Mouse (Mus musculus) spleen, adult 2 months (tissue): Measurements from ENCODE around the gene Polr2a. TPM values are rescaled to one million over a fixed set of nuclear protein-coding genes. Genes with fewer than 3 reads are reported as not detected.

Source experiments
- DNase-seq, 2 experiments: peaks; one replicate each; pipeline versions ENCODE4 v3.0.0 to v3.0.0-alpha.2; 2012 to 2021; ENCODE audit warnings: low spot score in 2 of 2, low read depth in 1 of 2
- H3K27ac ChIP-seq: fragments of 200-500 bp; 2 replicates; pipeline ENCODE4 v1.5.1; 2012; ENCODE audit warnings: low read length, inconsistent platforms; ENCODE audit not compliant: insufficient read depth
- H3K27me3 ChIP-seq: fragments of 200-500 bp; 2 replicates; pipeline ENCODE4 v1.6.1; 2012; ENCODE audit warnings: mild to moderate bottlenecking, moderate library complexity, low read length, inconsistent platforms; ENCODE audit not compliant: control insufficient read depth, insufficient read depth
- H3K36me3 ChIP-seq: fragments of 200-500 bp; 2 replicates; pipeline ENCODE4 v1.6.1; 2012; ENCODE audit warnings: mild to moderate bottlenecking, low read length, inconsistent platforms; ENCODE audit not compliant: control insufficient read depth, insufficient read depth
- H3K4me1 ChIP-seq: fragments of 200-500 bp; 2 replicates; pipeline ENCODE4 v1.6.1; 2011; ENCODE audit warnings: inconsistent platforms; ENCODE audit not compliant: control insufficient read depth, insufficient read depth, insufficient read length
- H3K4me3 ChIP-seq: fragments of 200-500 bp; 2 replicates; pipeline ENCODE4 v1.5.1; 2011; ENCODE audit warnings: mild to moderate bottlenecking, inconsistent platforms; ENCODE audit not compliant: insufficient read depth, insufficient read length; ENCODE audit errors: extremely low read depth
- CTCF ChIP-seq: fragments of 200-500 bp; IDR thresholded peaks from 2 replicates; pipeline ENCODE4 v1.5.1; 2011; ENCODE audit warnings: mild to moderate bottlenecking, inconsistent platforms; ENCODE audit not compliant: insufficient read depth, insufficient read length, insufficient replicate concordance; ENCODE audit errors: extremely low read depth
- POLR2A ChIP-seq: fragments of 200-500 bp; IDR thresholded peaks from 2 replicates; pipeline ENCODE4 v1.6.1; 2011; ENCODE audit warnings: low read depth, low read length, inconsistent platforms
- WGBS: fragments of 180-500 bp; shearing (Covaris S2); methylation state at CpG from one replicate; pipeline ENCODE4 v1.1.7; 2018; 5-methylcytosine and 5-hydroxymethylcytosine counted together
- polyA plus RNA-seq: library from polyadenylated mRNA; depleted of rRNA; stranded (reverse); fragments of >200 nt; gene quantifications from 2 replicates; pipeline ENCODE4 v1.2.3, GENCODE M21; 2012; rRNA removed

The Polr2a gene
- polyA plus RNA-seq, 1 experiment = 45.4 TPM

GRCm38 (mm10) chr11:69687061-69687460 lies 71.4 kb downstream of the Polr2a start:
- Histone ChIP-seq H3K4me3 (no peak overlapping the region), H3K36me3 (no peaks in the 10 kb centered on the region), H3K27me3 (no peaks in the 10 kb centered on the region), H3K4me1 (no peaks in the 10 kb centered on the region), H3K27ac (no peak overlapping the region)
- no peak for DNase-seq
- TF ChIP-seq CTCF (no peak), POLR2A (no peak)
- WGBS = 90% methylated on average over 5 of the region's 5 CpGs

- Histone ChIP-seq H3K4me1 (no peaks in the 10 kb centered on the region), H3K36me3 (no peaks in the 10 kb centered on the region), H3K4me3 (no peak overlapping the region), H3K27ac (no peak overlapping the region; the same call in 1 of the 2 replicates), H3K27me3 (no peaks in the 10 kb centered on the region)
- WGBS = 64% methylated on average over 4 of the region's 4 CpGs
- no peak for TF ChIP-seq CTCF
- TF ChIP-seq POLR2A = no peak
- DNase-seq = no peak
These were observed 72.1 kb downstream of the Polr2a start for GRCm38 (mm10) chr11:69686377-69686776.

- WGBS = 60% methylated on average over 10 of the region's 10 CpGs
- Histone ChIP-seq H3K4me1 (no peaks in the 10 kb centered on the region), H3K27me3 (no peaks in the 10 kb centered on the region), H3K27ac (peak within 1 kb of the TSS; percentile 90), H3K4me3 (peak within 1 kb of the TSS; percentile 17; the same call in 1 of the 2 replicates), H3K36me3 (no peaks in the 10 kb centered on the region)
- DNase-seq = no peak
- no peak for TF ChIP-seq POLR2A
- no peak for TF ChIP-seq CTCF
These were observed 72.8 kb downstream of the Polr2a start, which contains the start of gene Tnfsf13 for GRCm38 (mm10) chr11:69685526-69686148. Gene Tnfsf13, minus strand, starts transcription at chr11:69685784.

- H3K36me3 ChIP-seq = no peaks in the 10 kb centered on the region
- 86% methylated on average over 6 of the region's 6 CpGs for WGBS
- no peaks in the 10 kb centered on the region for H3K27me3 ChIP-seq
- no peaks in the 10 kb centered on the region for H3K4me1 ChIP-seq
- no peak for TF ChIP-seq CTCF
- TF ChIP-seq POLR2A = no peak
- H3K27ac ChIP-seq = peak overlapping the region; percentile 90
- no peak overlapping the region for H3K4me3 ChIP-seq
- no peak for DNase-seq
These were observed 73.5 kb downstream of the Polr2a start for GRCm38 (mm10) chr11:69684936-69685335.

GRCm38 (mm10) chr11:69684128-69684745 lies 74.2 kb downstream of the Polr2a start:
- H3K36me3 ChIP-seq = no peaks in the 10 kb centered on the region
- H3K4me3 ChIP-seq = no peak overlapping the region
- no peaks in the 10 kb centered on the region for H3K27me3 ChIP-seq
- H3K4me1 ChIP-seq = no peaks in the 10 kb centered on the region
- no peak overlapping the region; the same call in 1 of the 2 replicates for H3K27ac ChIP-seq
- 83% methylated on average over 12 of the region's 12 CpGs for WGBS
- no peak for DNase-seq
- TF ChIP-seq CTCF (no peak), POLR2A (no peak)

Other genes with a start within 250 kb of the Polr2a start
- gene Dnah2, start 209.5 kb downstream of the Polr2a start, polyA plus RNA-seq = 0.29 and 0.31 TPM in 2 replicates
- gene Efnb3, start 198.4 kb downstream of the Polr2a start, polyA plus RNA-seq = 1.1 and 1.2 TPM in 2 replicates
- gene Wrap53, start 178.4 kb downstream of the Polr2a start, polyA plus RNA-seq = 15.6 and 21.3 TPM in 2 replicates
- gene Trp53, start 178.3 kb downstream of the Polr2a start, polyA plus RNA-seq = 105 and 144 TPM in 2 replicates
- 10.7 and 11.2 TPM in 2 replicates for gene Atp1b2, start 152.7 kb downstream of the Polr2a start, polyA plus RNA-seq
- gene Shbg, start 140.7 kb downstream of the Polr2a start, polyA plus RNA-seq = not detected in 2 replicates
- gene Sat2, start 136.6 kb downstream of the Polr2a start, polyA plus RNA-seq = 1.1 and 1.4 TPM in 2 replicates
- 40.9 and 41.6 TPM in 2 replicates for gene Fxr2, start 125.6 kb downstream of the Polr2a start, polyA plus RNA-seq
- gene Sox15, start 103.3 kb downstream of the Polr2a start, polyA plus RNA-seq = 0.09 and 0.35 TPM in 2 replicates
- gene Mpdu1, start 96.0 kb downstream of the Polr2a start, polyA plus RNA-seq = 63.6 and 74.2 TPM in 2 replicates
- gene Cd68, start 92.5 kb downstream of the Polr2a start, polyA plus RNA-seq = 103 and 114 TPM in 2 replicates
- gene Eif4a1, start 86.2 kb downstream of the Polr2a start, polyA plus RNA-seq = 172 and 196 TPM in 2 replicates
- gene Senp3, start 76.6 kb downstream of the Polr2a start, polyA plus RNA-seq = 32.6 and 36.1 TPM in 2 replicates
- gene Tnfsf13, start 72.9 kb downstream of the Polr2a start, polyA plus RNA-seq = 4.6 and 4.9 TPM in 2 replicates
- gene Tnfsf12, start 62.8 kb downstream of the Polr2a start, polyA plus RNA-seq = 23.9 and 26.6 TPM in 2 replicates
- gene Tnfsfm13, start 62.5 kb downstream of the Polr2a start, polyA plus RNA-seq = 4.8 and 5.0 TPM in 2 replicates
- not detected in 2 replicates for gene Slc35g3, start 3.3 kb upstream of the Polr2a start, polyA plus RNA-seq
- 28.4 and 37.0 TPM in 2 replicates for gene Zbtb4, start 7.3 kb upstream of the Polr2a start, polyA plus RNA-seq
- gene Chrnb1, start 37.3 kb upstream of the Polr2a start, polyA plus RNA-seq = 7.1 and 8.4 TPM in 2 replicates
- 1.1 and 1.2 TPM in 2 replicates for gene Fgf11, start 43.2 kb upstream of the Polr2a start, polyA plus RNA-seq
- 0.23 and 0.31 TPM in 2 replicates for gene Tmem102, start 47.0 kb upstream of the Polr2a start, polyA plus RNA-seq
- not detected in 2 replicates for gene Gm39566, start 56.7 kb upstream of the Polr2a start, polyA plus RNA-seq
- not detected in 2 replicates for gene Spem2, start 59.8 kb upstream of the Polr2a start, polyA plus RNA-seq
- not detected in 2 replicates for gene Spem1, start 63.5 kb upstream of the Polr2a start, polyA plus RNA-seq
- 9.1 and 10.2 TPM in 2 replicates for gene Nlgn2, start 79.1 kb upstream of the Polr2a start, polyA plus RNA-seq
- gene Tmem256, start 79.9 kb upstream of the Polr2a start, polyA plus RNA-seq = 93.7 and 99.0 TPM in 2 replicates
- gene Plscr3, start 87.7 kb upstream of the Polr2a start, polyA plus RNA-seq = 35.4 and 44.3 TPM in 2 replicates
- 0.85 and 1.2 TPM in 2 replicates for gene Tnk1, start 100.1 kb upstream of the Polr2a start, polyA plus RNA-seq
- gene Tmem95, start 119.4 kb upstream of the Polr2a start, polyA plus RNA-seq = not detected in 2 replicates
- 3.6 TPM in 2 replicates for gene Kctd11, start 122.8 kb upstream of the Polr2a start, polyA plus RNA-seq
- gene Acap1, start 136.9 kb upstream of the Polr2a start, polyA plus RNA-seq = 142 and 162 TPM in 2 replicates
- 0.48 and 0.51 TPM in 2 replicates for gene 2810408A11Rik, start 142.3 kb upstream of the Polr2a start, polyA plus RNA-seq
- gene Neurl4, start 142.4 kb upstream of the Polr2a start, polyA plus RNA-seq = 43.3 and 45.2 TPM in 2 replicates
- 119 and 145 TPM in 2 replicates for gene Gps2, start 155.3 kb upstream of the Polr2a start, polyA plus RNA-seq
- 219 and 257 TPM in 2 replicates for gene Eif5a, start 163.3 kb upstream of the Polr2a start, polyA plus RNA-seq
- gene Ybx2, start 177.2 kb upstream of the Polr2a start, polyA plus RNA-seq = 0.36 TPM in 2 replicates
- gene Slc2a4, start 189.6 kb upstream of the Polr2a start, polyA plus RNA-seq = 6.1 and 6.2 TPM in 2 replicates
- gene Cldn7, start 206.1 kb upstream of the Polr2a start, polyA plus RNA-seq = 1.2 and 2.0 TPM in 2 replicates
- gene Ctdnep1, start 222.5 kb upstream of the Polr2a start, polyA plus RNA-seq = 75.8 and 87.9 TPM in 2 replicates
- 32.5 and 33.3 TPM in 2 replicates for gene Elp5, start 223.9 kb upstream of the Polr2a start, polyA plus RNA-seq
- 235 and 251 TPM in 2 replicates for gene Gabarap, start 232.5 kb upstream of the Polr2a start, polyA plus RNA-seq
- gene Phf23, start 237.1 kb upstream of the Polr2a start, polyA plus RNA-seq = 13.8 and 21.4 TPM in 2 replicates
- 21.4 and 22.3 TPM in 2 replicates for gene Dvl2, start 242.0 kb upstream of the Polr2a start, polyA plus RNA-seq